Mouse (Mus musculus): Measurements from ENCODE around the gene Rpgrip1l.

DNA sequence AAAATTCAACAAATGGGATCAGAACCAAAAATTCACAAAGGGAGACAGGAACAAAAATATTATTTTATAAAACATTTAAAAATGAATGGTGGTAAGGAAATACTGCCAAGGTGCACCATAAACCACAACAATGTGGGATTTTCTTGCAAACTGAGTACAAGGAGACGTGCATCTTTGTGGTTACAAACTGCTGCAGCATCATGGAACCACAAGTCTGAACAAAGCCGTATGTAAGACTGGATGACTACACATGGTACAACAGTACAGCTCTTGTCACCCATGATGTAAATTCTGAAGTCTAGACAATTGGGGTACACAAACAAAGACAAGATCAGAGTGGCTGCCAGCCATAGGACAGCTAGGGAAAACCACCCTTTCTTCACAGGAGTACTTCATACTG lies 14.4 kb downstream of the Rpgrip1l start:
- no peak for TF ChIP-seq EP300 (IDR thresholded peaks at IDR 0.05)
- no peak for TF ChIP-seq CTCF (IDR thresholded peaks at IDR 0.05)

Measured in lung, postnatal 0 days (tissue).